Mouse (Mus musculus) liver, embryonic 14.5 days (tissue): Measurements from ENCODE around the gene Bmpr1b. TPM values are rescaled to one million over a fixed set of nuclear protein-coding genes. Genes with fewer than 3 reads are reported as not detected.

Experiments used
- ATAC-seq: fragments of 200-750 bp; cut with Nextera tagmentation; 2 replicates; pipeline ENCODE4 v1.8.0; 2017; ENCODE audit warnings: moderate number of reproducible peaks, mild to moderate bottlenecking, moderate library complexity; ENCODE audit not compliant: insufficient read depth
- DNase-seq, 3 experiments: peaks; one replicate each; pipeline ENCODE4 v3.0.0-alpha.2; 2012 to 2013; ENCODE audit warnings: low read depth in 3 of 3, low spot score in 3 of 3
- H3K27ac ChIP-seq: fragments of 300-500 bp; sonication (generic); 2 replicates; pipeline ENCODE4 v1.5.1; 2014; ENCODE audit warnings: moderate library complexity, mild to moderate bottlenecking, control low read depth, inconsistent platforms
- H3K27me3 ChIP-seq: fragments of 300-500 bp; sonication (generic); 2 replicates; pipeline ENCODE4 v1.6.1; 2014; ENCODE audit warnings: mild to moderate bottlenecking, low read length, moderate library complexity; ENCODE audit not compliant: control insufficient read depth, insufficient read depth
- H3K36me3 ChIP-seq: fragments of 300-500 bp; sonication (generic); replicated peaks from 2 replicates; pipeline ENCODE4 v1.6.1; 2014; ENCODE audit warnings: low read depth; ENCODE audit not compliant: control insufficient read depth, insufficient read depth
- H3K4me1 ChIP-seq, 2 experiments: fragments of 200-500 bp in 1 of 2; fragments of 300-500 bp in 1 of 2; sonication (generic) in 1 of 2; replicated peaks; 2 replicates each; pipeline ENCODE4 v1.6.1; 2012 to 2014; ENCODE audit warnings: antibody characterized with exemption in 1 of 2, inconsistent platforms in 1 of 2, low read length in 1 of 2; ENCODE audit not compliant: control insufficient read depth in 2 of 2, insufficient read depth in 2 of 2
- H3K4me2 ChIP-seq: fragments of 300-500 bp; sonication (generic); 2 replicates; pipeline ENCODE4 v1.6.1; 2014; ENCODE audit warnings: low read depth, mild to moderate bottlenecking, control low read depth, moderate library complexity
- H3K4me3 ChIP-seq, 2 experiments: fragments of 200-500 bp in 1 of 2; fragments of 300-500 bp in 1 of 2; sonication (generic) in 1 of 2; 2 replicates each; pipeline ENCODE4 v1.5.1; 2012 to 2014; ENCODE audit warnings: low read depth in 2 of 2, low read length in 2 of 2, mild to moderate bottlenecking in 2 of 2, control low read depth in 1 of 2, inconsistent platforms in 1 of 2, moderate library complexity in 1 of 2; ENCODE audit not compliant: insufficient read depth in 1 of 2
- H3K9ac ChIP-seq: fragments of 300-500 bp; sonication (generic); replicated peaks from 2 replicates; pipeline ENCODE4 v1.6.1; 2014; ENCODE audit warnings: mild to moderate bottlenecking, control low read depth, moderate library complexity
- H3K9me3 ChIP-seq: fragments of 300-500 bp; sonication (generic); 2 replicates; pipeline ENCODE4 v1.6.1; 2016; ENCODE audit warnings: low read length, mixed read lengths; ENCODE audit not compliant: control insufficient read depth
- CTCF ChIP-seq: IDR thresholded peaks from 2 replicates; pipeline ENCODE4 v1.5.1; 2016; ENCODE audit warnings: antibody characterized with exemption, low read depth, control low read depth
- EP300 ChIP-seq: IDR thresholded peaks from 2 replicates; pipeline ENCODE4 v1.6.1; 2016; ENCODE audit warnings: antibody characterized with exemption, low read depth
- whole genome bisulfite sequencing: fragments of 180-500 bp; shearing (Covaris S2); extraction: QIAGEN DNeasy Blood & Tissue Kit; methylation state at CpG from one replicate; pipeline ENCODE4 v1.1.7; 2014; ENCODE audit not compliant: insufficient replicate concordance; 5-methylcytosine and 5-hydroxymethylcytosine counted together
- polyA plus RNA-seq, 2 experiments: library from polyadenylated mRNA; depleted of rRNA in 1 of 2; stranded (reverse) in 1 of 2; unstranded in 1 of 2; fragments of >200 nt; fragmentation: Nextera tagmentation in 1 of 2; extraction: Ambion mirVana in 1 of 2; gene quantifications; 2 replicates each; pipeline versions ENCODE4 v1.2.1 to v1.2.3; 2012 to 2014

Bmpr1b gene
- polyA plus RNA-seq, 2 experiments, result 0.03 to 0.05 TPM

DNA sequence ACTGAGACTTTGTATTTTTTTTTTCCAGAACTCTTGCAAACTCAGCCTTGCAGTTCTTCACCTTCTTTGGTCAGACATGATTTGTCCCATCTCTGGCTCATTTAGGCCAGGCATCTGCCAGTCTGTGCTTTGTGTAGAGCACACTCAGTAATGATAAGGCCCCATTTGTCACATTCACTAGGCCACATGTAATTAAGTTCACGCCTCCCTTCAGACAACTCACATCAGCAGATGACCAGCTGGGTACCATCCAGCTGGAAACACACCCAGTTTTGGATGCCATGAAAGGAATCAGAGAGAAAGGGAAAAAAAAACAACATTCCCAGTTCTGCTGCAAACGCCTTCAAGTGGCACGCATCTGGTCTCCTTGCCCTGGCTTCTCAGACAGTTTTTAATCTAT lies 374.9 kb downstream of the Bmpr1b start:
- DNase-seq, result no peak
- no peaks in the 10 kb centered on the region for H3K9me3 ChIP-seq
- 67% methylated on average over 3 of the region's 3 CpGs for WGBS
- no peak overlapping the region for H3K4me2 ChIP-seq
- no peaks in the 10 kb centered on the region for H3K27me3 ChIP-seq
- no peaks in the 10 kb centered on the region for H3K36me3 ChIP-seq
- no peak for ATAC-seq
- no peaks in the 10 kb centered on the region for H3K4me1 ChIP-seq
- no peak overlapping the region for H3K9ac ChIP-seq
- H3K27ac ChIP-seq, result no peak overlapping the region
- TF ChIP-seq CTCF (no peak), EP300 (no peak)
- H3K4me3 ChIP-seq, result no peak overlapping the region

DNA sequence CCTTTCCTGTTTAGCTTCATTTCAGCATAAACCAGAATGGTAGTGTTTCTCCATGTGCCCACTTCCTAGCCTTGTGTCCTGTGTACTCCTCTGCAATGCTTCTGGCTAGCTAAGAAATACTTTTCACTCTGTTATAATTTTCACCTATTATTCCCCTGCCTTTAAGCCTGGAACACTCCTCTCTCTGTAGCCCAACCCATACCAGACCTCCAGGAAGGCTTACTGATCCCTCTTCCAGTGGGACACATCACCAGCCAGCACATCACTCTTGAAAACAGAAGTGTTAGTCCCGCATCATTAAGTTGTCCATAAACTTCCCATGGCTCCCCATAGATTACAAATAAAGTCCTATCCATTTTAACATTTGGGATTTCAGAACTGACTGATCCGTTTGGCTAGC lies 375.5 kb downstream of the Bmpr1b start:
- WGBS, result 51% methylated on average over 2 of the region's 2 CpGs
- Histone ChIP-seq H3K4me2 (no peak overlapping the region), H3K27ac (no peak overlapping the region), H3K9ac (no peak overlapping the region), H3K9me3 (no peaks in the 10 kb centered on the region), H3K36me3 (no peaks in the 10 kb centered on the region), H3K27me3 (no peaks in the 10 kb centered on the region), H3K4me3 (no peak overlapping the region), H3K4me1 (no peaks in the 10 kb centered on the region)
- no peak for TF ChIP-seq CTCF
- TF ChIP-seq EP300, result no peak
- ATAC-seq, result no peak
- no peak for DNase-seq

DNA sequence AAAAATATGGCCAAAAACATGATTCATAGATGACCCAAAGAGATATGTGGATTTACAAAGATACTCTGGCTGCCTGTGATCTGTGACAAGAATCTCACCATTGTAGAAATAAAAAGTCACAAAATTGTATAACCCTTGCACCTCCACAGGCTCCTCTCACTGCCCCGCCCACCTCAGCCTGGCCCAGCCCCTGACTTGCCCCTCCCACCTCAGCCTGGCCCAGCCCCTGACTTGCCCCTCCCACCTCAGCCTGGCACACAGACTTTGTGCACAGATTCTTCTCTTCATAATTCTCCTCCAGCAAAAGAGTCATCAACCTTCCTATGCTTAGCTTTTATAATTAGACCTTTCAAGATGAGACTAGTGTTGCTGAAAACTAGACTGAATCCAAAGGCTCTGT lies 377.1 kb downstream of the Bmpr1b start:
- H3K27ac ChIP-seq, result no peak overlapping the region
- no peak for ATAC-seq
- 45% methylated on average over 1 of the region's 1 CpGs for WGBS
- no peak overlapping the region for H3K4me3 ChIP-seq
- no peaks in the 10 kb centered on the region for H3K4me1 ChIP-seq
- H3K27me3 ChIP-seq, result no peaks in the 10 kb centered on the region
- H3K9ac ChIP-seq, result no peak overlapping the region
- DNase-seq, result no peak
- no peak overlapping the region for H3K4me2 ChIP-seq
- TF ChIP-seq EP300, result no peak
- no peak for TF ChIP-seq CTCF
- no peaks in the 10 kb centered on the region for H3K36me3 ChIP-seq
- no peaks in the 10 kb centered on the region for H3K9me3 ChIP-seq

- no peak overlapping the region for H3K27ac ChIP-seq
- ATAC-seq, result no peak
- H3K4me3 ChIP-seq, result no peak overlapping the region
- WGBS, result 68% methylated on average over 8 of the region's 8 CpGs
- no peak overlapping the region for H3K9ac ChIP-seq
- no peak overlapping the region for H3K4me2 ChIP-seq
- H3K4me1 ChIP-seq, result no peaks in the 10 kb centered on the region
- no peaks in the 10 kb centered on the region for H3K27me3 ChIP-seq
- no peaks in the 10 kb centered on the region for H3K36me3 ChIP-seq
- no peak for DNase-seq
- no peaks in the 10 kb centered on the region for H3K9me3 ChIP-seq
- no peak for TF ChIP-seq CTCF
- TF ChIP-seq EP300, result no peak
Measured at GRCm38 (mm10) chr3:141791026-141791780, 378.0 kb downstream of the Bmpr1b start.

Other genes with a start within 250 kb of the Bmpr1b start
- gene Pdlim5, start 226.3 kb upstream of the Bmpr1b start, polyA plus RNA-seq (2012; rRNA removed), result 5.6 and 7.9 TPM in 2 replicates
- 8.4 and 9.6 TPM in 2 replicates for gene Pdlim5, start 226.3 kb upstream of the Bmpr1b start, polyA plus RNA-seq (2014; fragmentation: Nextera tagmentation; extraction: Ambion mirVana)